Mouse (Mus musculus): ENCODE results near the gene Kdm4d.
"Not testable (repeated sequence)": the region's sequence is repeated elsewhere in the genome, so short reads cannot be mapped to it uniquely, and the experiment has no call there.

The Kdm4d gene

GRCm38 (mm10) chr9:14456320-14456719 is 44.0 kb downstream of the Kdm4d start:
- DNase-seq (ENCODE audit: extremely low spot score, low spot score), result no peak

GRCm38 (mm10) chr9:14451120-14451519 is 49.2 kb downstream of the Kdm4d start:
- not testable (repeated sequence) for DNase-seq (ENCODE audit: extremely low spot score, low spot score)

GRCm38 (mm10) chr9:14447086-14447485 is 53.2 kb downstream of the Kdm4d start:
- not testable (repeated sequence) for DNase-seq (ENCODE audit: extremely low spot score, low spot score)

- DNase-seq (ENCODE audit: extremely low spot score, low spot score), result no peak
Measured at GRCm38 (mm10) chr9:14440347-14440746, 59.9 kb downstream of the Kdm4d start.

GRCm38 (mm10) chr9:14433252-14433939 is 66.9 kb downstream of the Kdm4d start:
- DNase-seq (ENCODE audit: extremely low spot score, low spot score), result no peak

All from neural tube, embryonic 10.5 days (tissue).